Mouse (Mus musculus) spleen, adult 2 months (tissue): ENCODE results near the gene Fbln2.

Source experiments
- CTCF ChIP-seq: fragments of 200-500 bp; IDR thresholded peaks from 2 replicates; pipeline ENCODE4 v1.5.1; 2011; ENCODE audit warnings: mild to moderate bottlenecking, inconsistent platforms; ENCODE audit not compliant: insufficient read depth, insufficient read length, insufficient replicate concordance; ENCODE audit errors: extremely low read depth
- POLR2A ChIP-seq: fragments of 200-500 bp; IDR thresholded peaks from 2 replicates; pipeline ENCODE4 v1.6.1; 2011; ENCODE audit warnings: low read depth, low read length, inconsistent platforms

DNA sequence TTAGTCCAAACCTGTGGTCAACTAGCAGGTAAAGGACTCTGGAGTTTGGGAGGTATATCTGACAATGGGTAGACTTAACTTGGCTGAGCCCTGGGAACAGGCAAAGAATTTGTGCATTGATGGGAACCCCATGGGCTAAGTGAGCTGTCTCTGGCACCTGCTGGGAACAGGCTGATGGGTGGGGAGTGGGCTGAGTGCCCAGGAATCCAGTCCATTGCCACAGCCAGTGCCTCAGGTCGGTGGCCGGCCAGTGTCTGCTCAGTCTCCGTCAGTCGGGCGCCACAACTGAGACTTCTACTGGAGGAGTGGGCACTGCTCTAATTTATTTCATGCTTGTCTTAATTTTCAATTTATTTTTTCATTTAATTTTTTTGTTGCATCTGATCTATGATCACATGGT, 98.9 kb downstream of the Fbln2 start:
- TF ChIP-seq CTCF (no peak), POLR2A (no peak)
